Mouse (Mus musculus) cerebellum, adult 11 months (tissue): ENCODE data around the gene Ssbp4.

Experiments used
- DNase-seq: peaks from one replicate; pipeline ENCODE4 v3.0.0; 2022

The Ssbp4 gene

DNA sequence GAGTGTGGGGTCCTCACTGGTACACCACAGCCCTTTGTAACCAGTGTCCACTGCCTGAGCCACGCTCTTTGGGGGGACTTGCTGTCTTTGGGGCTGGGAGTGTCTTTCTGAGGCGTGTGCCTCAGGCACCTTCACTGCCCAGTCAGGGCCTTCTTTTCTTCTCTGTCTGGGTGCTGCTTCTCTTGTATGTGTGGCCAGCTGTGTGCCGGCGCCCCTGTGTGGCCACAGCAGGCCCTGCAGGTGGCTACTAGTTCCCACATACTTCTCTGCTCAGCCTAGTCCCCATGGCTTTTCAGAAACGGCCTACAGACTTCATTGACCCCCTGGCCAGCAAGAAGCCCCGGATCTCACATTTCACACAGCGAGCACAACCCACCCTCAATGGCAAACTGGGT, 23.4 kb downstream of the Ssbp4 start:
- DNase-seq, result no peak

DNA sequence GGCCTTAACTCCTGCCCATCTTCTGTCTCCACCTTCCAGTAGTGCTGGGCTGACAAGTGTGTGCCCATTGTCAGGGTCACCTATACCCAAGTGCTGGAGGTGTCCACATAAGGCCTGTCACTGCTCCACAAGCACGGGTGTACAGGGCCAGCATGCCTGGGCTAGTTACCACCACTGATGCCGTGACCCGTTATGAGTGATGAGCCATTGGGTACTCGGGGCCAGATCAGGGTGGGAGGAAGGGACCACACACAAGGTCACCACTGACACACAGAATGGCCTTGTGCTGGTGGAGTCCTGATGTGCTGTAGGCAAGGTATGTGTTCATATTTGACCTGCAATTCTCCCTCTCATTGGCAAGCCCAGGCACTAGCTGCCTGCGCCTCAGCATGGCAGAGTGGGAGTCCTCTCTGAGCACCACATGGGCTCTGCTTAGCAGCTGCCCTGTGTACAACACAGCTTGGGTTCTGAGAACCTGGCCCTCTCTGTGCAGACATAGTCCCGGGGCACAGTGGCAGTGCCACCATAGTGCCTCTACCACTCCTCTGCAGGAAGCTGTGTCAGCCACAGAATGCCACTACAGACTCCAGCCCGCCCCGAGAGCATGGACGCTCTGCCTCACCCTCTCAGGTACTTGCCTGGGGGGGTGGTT, 23.9 kb downstream of the Ssbp4 start:
- no peak for DNase-seq

DNA sequence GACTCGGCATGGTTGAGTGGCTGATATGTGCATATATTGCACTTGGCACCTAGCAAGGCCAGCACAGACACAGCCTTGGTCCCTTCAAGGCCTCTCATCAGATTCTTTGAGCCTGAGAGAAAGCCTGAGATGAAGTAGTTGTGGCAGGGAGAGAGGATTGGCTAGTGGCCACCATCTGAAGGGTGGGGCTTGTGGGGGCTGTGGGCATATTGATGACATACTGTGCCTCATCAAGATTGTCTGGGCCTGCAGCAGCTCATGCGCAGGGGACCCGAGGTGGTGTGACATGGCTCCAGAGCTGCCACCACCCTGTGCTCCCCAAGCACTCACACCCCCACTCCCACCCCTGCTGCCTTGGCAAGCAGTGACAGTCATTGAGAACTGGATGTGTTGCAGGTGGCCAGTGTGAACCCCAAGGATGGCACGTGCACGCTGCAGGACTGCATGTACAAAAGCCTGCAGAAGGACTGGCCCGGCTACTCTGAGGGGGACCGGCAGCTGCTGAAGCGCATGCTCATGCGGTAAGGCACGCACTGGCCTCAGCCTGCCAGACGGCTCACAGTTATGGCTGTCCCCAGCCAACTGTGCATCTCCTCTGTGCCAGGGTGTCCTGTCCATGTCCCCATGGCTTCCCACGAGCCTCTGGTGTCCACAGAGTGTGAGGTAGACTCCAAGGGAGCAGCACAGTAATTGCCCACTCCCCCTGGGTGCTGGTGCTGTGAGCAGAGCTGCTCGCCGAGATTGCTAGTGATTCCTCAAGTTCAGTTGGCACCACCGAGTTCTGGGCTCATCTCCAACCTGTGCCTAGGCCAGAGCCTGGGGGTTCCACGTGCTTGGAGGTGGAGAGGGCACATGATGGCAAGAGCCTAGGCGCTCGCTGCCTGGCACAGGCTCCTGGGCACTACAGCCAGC, 24.9 kb downstream of the Ssbp4 start:
- peak; percentile 74 for DNase-seq

DNA sequence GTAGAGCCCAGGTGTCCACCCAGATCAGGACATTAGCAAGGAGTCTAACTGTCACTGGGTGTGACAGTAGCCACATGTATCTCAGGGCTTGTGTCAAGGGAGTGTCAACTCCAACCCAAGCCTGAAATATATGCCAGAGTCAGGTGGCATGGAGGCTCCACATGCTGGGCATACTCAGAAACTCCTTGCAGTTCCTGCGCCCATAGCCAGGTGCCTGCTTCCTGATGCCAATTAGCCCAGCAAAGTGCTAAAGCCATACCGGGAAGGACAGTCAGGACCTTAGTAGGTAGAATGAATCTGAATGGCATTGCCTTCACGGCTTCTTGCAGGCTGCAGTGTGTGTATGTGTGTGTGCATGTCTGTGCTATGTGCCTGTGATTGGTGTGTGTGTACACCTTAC, 31.5 kb downstream of the Ssbp4 start:
- no peak for DNase-seq

DNA sequence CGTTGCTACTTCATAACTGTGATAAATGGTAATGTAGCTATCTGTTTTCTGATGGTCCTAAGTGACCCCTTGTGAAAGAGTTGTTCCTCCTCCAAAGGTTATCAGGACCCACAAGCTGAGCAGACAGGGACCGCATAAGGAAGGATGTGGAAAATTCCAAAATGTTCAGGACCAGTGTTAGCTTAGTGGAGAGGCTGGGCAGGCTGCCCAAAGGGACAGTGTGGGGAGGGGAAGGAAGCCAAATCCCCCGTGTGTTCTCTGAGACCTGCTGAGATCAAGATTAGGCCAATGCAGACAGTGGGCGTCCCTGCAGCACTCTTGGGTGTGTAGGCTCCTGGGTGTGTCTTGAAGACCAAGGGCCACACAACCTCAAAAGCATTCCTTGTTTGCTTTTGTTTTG, 33.8 kb downstream of the Ssbp4 start:
- DNase-seq, result no peak

DNA sequence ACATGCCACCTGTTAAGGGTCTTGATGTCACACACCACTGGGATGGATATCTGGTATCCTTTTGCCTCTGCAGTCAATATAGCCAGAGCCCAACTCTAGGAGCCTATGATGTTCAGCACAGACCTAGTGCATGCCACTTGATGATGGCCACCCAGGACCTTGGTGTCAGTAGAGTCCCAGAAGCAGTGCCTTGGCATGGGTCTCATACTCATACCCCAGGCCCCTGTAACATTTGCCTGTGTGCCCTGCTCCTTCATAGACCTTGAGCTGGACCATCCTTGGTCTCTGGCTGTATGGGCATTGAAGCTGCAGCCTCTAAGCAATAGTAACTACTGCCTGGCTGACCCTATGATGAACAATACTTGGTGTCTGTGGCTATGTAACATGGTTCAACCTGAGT, 34.4 kb downstream of the Ssbp4 start:
- DNase-seq, result no peak

DNA sequence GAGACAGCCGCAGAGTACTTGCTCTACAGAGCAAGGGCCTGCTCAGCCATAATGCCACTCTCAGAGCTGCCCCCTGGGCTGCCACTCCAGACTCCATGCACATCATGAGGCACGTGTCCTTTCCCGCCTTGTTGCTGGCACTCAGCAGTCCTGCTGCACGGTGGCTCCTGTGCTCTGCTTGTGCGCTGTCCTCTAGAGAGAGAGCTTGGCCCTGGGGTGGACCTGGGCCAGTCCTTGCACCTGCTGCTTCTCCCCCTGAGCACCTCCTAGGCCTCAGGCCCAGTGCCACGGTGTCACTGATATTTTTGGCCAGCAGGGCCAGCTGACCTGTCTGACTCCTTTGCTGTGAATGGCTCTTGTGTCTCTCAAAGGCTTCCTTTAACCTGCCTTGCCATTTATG, 37.7 kb downstream of the Ssbp4 start:
- peak; percentile 58 for DNase-seq

DNA sequence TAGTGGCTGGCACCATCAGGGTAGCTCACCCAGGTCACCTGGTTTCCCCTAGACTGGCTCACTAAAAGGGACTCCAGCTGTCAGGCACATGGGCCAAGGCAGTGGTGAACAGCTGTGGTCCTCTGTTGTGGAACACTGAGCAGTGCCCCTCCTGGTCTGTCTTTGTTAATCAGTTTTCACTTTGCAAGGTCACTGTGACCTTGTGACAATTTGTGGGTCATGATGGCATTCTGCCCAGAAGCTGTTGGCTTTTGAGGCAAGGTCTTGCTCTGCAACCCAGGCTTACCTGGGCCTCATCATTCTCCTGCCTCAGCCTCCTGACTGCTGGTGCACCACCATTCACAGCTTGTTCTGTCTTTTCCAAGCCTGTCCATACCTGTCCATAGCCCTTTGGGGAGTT, 38.3 kb downstream of the Ssbp4 start:
- no peak for DNase-seq

DNA sequence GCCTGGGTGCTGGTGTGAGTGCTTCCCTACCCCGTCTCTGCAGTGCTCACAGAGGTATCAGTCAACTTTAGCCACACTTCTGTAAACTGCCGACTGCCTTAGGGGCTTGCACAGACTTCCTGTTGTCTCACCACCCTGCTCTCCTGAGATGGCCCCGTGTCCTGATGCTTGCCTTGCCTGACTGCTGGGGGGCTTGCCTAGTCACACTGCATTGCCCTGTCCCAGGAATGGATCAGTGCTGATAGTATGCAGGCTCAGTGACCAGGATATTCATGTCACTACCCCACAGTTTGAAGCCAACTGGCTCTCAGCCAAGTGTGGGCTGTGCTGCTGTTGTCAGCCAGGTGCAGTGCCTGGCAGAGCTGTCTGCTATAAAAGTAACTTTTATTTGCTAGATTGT, 43.1 kb downstream of the Ssbp4 start:
- DNase-seq, result no peak

DNA sequence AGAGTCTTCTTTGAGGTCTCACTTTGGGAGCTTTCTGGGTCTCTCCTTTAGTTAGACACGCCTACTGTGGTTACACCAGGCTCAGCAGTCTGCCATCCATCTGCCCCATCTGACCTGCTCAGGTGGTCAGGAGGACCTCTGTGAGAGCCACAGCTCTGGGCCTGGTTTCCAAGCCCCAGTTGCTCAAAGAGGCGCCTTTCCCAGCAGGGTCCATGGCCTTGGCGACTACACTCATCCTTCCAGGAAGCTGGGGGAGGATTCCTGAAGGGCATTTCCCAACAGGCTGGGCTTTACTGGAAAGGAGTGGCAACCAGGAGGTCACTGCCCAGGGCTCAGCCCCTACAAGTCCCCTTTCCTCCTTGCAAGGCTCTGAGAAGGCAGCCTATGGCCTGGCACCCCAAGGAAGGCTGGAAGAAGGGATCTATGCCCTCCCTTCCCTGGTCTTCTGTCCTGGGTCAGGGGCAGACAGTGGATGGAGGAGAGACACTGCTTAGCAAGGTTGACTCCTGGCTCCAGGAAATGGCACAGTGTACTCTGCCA, 43.9 kb downstream of the Ssbp4 start:
- DNase-seq, result no peak

DNA sequence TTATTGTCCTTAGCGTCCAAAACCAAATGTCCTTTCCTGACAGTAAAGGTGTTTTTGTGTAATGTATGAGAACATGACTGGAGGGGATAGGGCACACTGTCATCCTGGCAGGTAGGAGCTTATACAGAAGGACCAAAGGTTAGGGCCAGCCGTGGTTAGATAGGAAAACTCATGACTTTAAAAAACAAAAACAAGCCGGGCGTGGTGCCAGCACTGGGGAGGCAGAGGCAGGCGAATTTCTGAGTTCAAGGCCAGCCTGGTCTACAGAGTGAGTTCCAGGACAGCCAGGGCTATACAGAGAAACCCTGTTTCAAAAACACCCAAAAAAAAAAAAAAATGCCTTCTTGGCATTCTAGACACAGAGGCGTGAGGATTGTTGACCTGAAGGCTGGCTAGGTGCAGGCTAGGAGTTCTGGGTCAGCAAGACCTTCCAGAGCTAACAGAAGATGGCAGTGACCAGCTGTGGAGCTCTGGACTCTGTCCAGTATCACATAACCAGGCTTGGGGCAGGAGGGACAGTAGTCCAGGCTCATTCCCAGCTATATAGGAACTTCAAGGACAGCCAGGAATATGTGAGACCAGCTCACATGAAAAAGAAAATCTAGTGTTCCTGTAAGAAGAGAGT, 44.8 kb downstream of the Ssbp4 start:
- DNase-seq, result no peak

DNA sequence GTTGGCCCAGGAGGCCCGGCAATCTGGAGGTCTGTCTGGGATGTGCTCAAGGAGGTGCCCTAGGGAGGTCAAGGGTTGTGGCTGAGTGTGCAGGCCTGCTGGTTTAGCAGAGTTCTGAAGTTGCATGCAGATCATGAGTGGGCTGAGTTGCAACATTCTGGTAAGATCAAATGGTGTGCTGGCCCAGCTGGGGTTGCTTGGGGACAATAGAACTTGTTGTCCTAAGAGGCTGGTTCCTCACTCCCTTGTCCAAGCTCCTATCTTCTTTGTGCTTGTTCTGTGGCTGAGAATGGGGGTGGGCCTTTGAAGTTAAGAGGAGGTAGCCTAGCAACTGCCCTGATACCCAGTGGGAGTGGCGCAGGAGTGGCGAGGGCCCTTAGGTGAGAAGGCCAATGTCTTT, 45.9 kb downstream of the Ssbp4 start:
- DNase-seq, result no peak

DNA sequence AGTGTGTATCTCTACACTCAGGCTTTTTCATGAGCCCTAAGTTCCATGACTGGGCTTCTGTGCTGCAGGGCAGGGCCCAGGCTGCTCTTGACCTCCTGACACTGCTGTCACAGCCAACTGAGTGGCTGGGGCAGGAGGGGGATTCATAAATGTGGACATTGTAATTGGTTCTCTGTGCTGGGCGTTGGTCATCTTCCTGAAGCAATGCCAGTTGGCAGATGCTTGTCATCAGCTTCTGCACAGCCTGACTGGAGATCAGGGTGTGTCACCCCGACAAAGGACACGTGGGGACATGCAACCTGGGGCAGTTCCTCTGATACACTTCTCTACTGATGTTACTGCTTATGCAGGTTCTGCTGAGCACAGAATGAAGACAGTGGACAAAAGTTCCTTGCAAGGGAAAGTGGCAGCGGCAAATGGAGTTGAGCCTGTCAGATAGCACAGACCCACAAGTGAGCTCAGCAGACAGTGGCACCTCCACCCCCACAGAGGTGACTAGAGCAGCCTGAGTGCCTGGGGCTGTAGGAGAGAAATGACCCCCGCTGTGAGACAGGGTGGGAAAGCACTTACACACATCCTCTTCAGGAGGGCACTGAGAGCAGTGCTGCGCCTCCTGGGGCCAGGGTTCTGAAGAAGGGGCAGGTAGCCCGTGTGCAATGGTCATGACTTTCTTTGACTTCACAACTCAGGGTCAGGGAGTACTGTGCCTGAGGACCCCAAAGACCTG, 46.7 kb downstream of the Ssbp4 start:
- DNase-seq, result no peak

DNA sequence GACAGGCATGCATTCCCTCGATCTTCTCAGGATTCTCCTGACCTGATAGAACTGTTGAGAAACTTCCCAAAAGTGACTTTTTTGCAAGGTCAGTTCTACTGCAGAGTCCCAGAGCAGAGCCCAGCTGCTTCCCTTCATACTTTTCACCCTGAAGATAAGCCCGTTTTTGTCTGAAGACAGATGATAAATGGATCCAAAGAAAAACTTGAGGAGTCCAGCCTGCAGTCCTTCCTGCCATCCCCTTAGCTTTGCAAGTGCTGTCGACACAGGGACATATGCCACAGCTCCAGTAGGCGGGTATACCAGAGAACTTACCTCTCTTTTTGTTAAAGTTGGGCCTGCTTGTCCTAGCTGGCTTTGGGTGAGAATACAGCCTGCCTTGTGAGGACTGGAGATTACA, 47.3 kb downstream of the Ssbp4 start:
- no peak for DNase-seq

DNA sequence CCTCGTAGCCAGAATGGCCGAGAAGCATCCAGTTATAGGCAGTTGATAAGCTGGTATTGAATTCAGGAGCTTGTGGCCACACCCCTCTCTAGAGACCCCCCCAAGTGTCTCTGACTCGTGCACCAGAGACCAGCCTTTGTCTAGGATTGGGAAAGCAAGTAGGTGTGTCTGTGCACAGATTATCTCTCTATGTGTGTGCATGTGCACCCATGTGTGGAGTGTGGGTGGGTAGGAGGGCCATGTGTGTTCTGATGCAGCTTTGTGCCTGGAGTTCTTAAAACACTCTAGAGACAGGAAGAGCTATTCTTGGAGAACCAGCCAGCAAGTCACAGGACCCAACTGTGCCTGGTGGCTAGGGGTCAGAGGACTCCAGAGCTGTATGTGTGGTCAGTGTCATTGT, 48.1 kb downstream of the Ssbp4 start:
- no peak for DNase-seq

DNA sequence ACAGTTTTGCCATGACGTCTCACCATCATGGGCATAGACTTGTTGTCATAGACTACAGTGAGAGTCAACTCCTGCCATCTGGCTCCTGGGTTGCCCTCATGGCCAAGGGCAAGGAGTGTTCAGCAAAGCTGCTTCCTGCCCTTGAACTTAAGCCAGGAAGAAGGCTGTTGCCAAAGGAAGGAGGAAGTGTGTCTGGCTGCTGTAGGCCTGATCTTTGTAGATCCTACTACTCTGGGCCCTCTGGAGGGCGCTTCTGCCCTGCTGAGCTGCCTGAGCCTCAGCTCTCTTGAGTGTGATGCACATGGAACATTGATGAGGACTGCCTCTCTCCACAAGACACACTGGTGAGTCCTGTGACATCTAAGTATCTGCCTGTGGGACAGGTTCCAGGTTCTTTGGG, 48.6 kb downstream of the Ssbp4 start:
- DNase-seq, result peak; percentile 40

DNA sequence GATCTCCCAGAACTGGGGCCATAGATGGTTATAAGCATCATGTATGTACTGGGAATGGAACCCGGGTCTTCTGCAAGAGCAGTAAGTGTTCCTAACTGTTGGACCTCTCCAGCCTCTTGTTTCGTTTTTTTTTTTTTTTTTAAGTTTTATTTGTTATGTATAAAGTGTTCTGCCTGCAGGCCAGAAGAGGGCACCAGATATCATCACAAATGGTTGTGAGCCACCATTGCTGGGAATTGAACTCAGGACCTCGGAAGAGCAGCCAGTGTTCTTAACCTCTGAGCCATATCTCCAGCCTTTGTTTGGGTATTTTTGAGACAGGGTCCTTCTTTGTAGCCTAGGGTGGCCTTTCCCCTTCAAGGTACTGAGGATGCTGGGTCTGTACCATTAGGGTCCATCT, 49.7 kb downstream of the Ssbp4 start:
- no peak for DNase-seq

DNA sequence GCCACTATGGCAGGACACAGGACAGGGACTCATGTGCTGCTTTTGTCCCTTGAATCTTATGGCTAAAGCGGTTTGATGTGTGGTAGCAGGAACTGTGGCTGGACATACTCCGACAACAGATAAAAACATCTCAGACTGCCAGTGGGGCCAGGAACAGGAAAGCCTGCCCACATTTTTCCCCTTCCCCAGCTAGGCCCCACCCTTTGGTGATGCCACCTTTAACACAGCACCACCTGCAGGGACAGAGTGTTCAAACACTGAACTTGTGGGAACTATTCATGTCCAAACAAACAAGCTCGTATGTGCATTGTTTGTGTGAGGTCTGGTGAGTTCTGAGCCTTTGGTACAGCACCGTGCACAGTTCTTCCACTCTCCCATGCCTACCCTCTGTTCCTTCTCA, 50.3 kb downstream of the Ssbp4 start:
- no peak for DNase-seq

DNA sequence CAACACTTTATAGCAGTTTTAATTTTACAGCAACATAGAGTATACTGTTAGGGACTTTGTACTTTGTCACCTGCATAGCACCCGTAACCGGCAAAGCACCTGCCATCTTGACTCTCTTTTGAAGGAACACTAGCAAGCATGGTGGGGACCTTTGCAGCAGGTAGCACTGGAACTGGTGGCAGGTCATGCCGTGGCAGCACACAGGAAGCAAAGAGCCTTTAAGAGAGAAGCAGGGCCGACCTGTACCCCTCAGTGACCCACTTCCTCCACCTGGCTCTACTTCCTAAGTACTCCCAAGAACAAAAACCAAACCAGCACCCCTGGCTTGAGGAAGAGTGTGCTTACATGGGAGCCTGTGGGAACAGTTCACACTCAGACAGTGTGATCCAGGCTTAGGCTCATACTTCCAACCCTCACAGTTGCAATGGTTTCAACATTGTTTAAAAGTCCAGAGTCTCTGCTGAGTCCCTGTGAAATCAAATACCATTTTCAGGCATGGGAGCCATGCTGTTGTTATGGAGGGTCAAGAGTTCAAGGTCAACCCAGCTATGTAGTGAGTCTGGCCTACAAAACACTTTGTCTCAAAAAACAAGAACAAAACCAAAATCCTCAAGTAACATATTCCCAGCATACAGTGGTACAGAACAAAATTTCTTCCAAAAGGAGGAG, 53.5 kb downstream of the Ssbp4 start:
- no peak for DNase-seq

DNA sequence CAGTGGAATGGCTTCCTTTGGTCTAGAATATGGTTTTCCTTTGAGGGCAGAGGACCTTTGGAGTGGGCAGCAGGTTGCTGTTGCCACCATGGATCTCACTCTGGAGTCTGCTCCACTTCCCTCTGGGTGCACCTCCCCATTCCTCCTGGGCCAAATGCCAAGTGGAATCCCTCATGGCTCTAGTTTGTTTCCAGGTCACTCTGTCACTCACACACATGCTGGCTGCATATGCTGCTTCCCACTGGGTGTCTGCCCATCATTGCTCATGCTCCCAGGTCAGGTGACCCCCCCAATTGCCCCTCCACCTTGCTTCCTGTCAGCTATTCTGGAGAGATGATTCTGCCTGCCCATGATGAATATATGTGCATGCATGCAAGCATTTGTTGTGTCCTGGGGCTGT, 54.9 kb downstream of the Ssbp4 start:
- peak; percentile 73 for DNase-seq

DNA sequence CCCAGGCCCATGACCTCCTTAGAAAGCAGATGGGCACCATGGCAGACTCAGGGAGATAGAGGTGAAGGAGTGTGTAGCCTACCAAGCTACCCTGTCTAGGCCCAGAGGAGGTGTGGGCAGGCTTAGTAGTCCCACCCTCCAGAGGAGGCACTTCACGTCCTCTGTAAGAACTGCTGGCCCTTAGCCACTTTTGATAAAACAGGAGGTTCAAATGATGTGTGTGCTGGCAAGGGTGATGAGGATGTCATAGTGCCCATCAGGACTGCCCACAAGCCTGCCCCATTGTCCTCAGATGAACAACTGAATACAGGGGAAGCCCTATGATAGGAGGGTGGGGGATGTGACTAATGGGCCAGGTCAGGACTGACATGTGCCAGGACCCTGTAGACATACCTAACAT, 55.8 kb downstream of the Ssbp4 start:
- no peak for DNase-seq

DNA sequence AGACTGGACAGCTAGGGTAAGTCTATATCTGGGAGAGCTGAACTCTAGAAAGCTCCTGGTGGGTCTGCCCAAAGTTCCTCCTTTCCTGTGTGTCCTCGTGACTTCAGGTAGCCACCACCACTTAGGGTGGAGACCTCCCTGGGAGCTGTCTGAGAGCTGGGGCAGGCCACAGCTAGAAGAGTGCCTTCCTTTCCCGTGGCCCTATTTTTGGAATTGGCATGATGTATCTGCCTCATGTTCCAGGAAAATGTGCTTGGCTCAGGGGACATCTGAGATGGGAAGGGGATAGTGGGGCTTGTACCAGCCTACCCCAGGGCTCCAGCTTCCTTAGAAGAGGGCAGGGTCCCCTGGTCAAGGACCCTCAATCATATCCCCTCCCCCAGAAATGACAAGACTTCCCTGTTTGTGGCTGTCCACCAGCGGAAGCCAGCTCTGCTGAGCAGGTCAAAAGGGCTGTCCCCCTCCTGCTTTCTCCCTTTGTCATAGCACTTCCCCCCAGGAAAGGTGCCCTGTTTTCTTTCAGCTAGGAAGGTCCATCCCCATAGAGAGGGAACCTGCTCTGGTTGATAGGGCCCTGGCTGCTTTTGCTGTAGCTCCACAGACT, 57.0 kb downstream of the Ssbp4 start:
- no peak for DNase-seq
